Mouse (Mus musculus) fibroblast of lung, adult 2 months (primary cell): ENCODE measurements around the gene Uri1.

Experiments used
- DNase-seq: peaks from one replicate; pipeline ENCODE4 v3.0.0-alpha.2; 2011; ENCODE audit warnings: low read depth

The Uri1 gene

GRCm38 (mm10) chr7:38023451-38023850, at the start of gene Uri1:
Uri1 (minus strand) TSS chr7:38023551.
- no peak for DNase-seq

GRCm38 (mm10) chr7:38071065-38071464, 47.7 kb upstream of the Uri1 start:
- DNase-seq = no peak

- DNase-seq = no peak
Measured at GRCm38 (mm10) chr7:38070663-38071062, 47.3 kb upstream of the Uri1 start.

GRCm38 (mm10) chr7:38064431-38064830, 41.1 kb upstream of the Uri1 start:
- no peak for DNase-seq

- DNase-seq = peak; percentile 69
Measured at GRCm38 (mm10) chr7:38061060-38061970, 38.0 kb upstream of the Uri1 start.

- no peak for DNase-seq
Measured at GRCm38 (mm10) chr7:38059636-38060330, 36.4 kb upstream of the Uri1 start.

- no peak for DNase-seq
Measured at GRCm38 (mm10) chr7:38059096-38059495, 35.7 kb upstream of the Uri1 start.

- DNase-seq = no peak
Measured at GRCm38 (mm10) chr7:38055996-38056395, 32.6 kb upstream of the Uri1 start.

- DNase-seq = no peak
Measured at GRCm38 (mm10) chr7:38054246-38054645, 30.9 kb upstream of the Uri1 start.

- no peak for DNase-seq
Measured at GRCm38 (mm10) chr7:38047229-38047628, 23.9 kb upstream of the Uri1 start.

- DNase-seq = no peak
Measured at GRCm38 (mm10) chr7:38041244-38041643, 17.9 kb upstream of the Uri1 start.

- DNase-seq = no peak
Measured at GRCm38 (mm10) chr7:38037586-38037985, 14.2 kb upstream of the Uri1 start.

GRCm38 (mm10) chr7:38031183-38031582, 7.8 kb upstream of the Uri1 start:
- DNase-seq = no peak

- no peak for DNase-seq
Measured at GRCm38 (mm10) chr7:38030606-38031005, 7.3 kb upstream of the Uri1 start.

GRCm38 (mm10) chr7:38029986-38030385, 6.6 kb upstream of the Uri1 start:
- no peak for DNase-seq

GRCm38 (mm10) chr7:38029083-38029482, 5.7 kb upstream of the Uri1 start:
- DNase-seq = no peak

- no peak for DNase-seq
Measured at GRCm38 (mm10) chr7:38027940-38028600, 4.7 kb upstream of the Uri1 start.

- no peak for DNase-seq
Measured at GRCm38 (mm10) chr7:38024839-38025238, 1.5 kb upstream of the Uri1 start.

- no peak for DNase-seq
Measured at GRCm38 (mm10) chr7:38019770-38020169, 3.6 kb downstream of the Uri1 start.

- DNase-seq = peak; percentile 29
Measured at GRCm38 (mm10) chr7:38019369-38019749, 4.0 kb downstream of the Uri1 start.

- peak; percentile 44 for DNase-seq
Measured at GRCm38 (mm10) chr7:38018416-38019368, 4.7 kb downstream of the Uri1 start.

- DNase-seq = no peak
Measured at GRCm38 (mm10) chr7:38015356-38015755, 8.0 kb downstream of the Uri1 start.
